Mouse (Mus musculus): ENCODE measurements around the gene Mtf1. TPM values are rescaled to one million over a fixed set of nuclear protein-coding genes. Genes with fewer than 3 reads are reported as not detected.

Gene Mtf1
- polyA plus RNA-seq, 1 experiment from 2014 or later = 15.7 TPM

DNA sequence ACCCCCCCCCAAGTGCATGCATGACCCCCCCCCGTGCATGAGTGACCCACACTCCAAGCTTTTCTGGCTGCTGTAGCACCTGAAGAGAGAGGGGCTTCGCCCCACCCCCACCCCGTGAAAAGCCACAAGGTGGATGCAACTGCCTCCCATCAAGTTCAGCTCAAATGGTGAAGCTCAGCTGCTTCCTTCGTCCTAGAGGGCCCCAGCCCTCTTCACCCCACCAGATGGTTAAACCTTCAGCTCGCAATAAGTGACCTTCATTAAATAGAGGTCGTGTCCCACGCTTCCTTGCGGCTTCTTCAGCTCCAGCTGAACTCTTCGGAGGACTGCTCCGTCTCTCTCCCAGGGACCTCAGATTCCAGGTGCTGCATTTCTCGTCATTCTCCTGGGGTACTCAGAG lies 78.7 kb downstream of the Mtf1 start, which contains the start of gene Epha10:
Epha10 (plus strand) TSS at position 301 of the 400 bp plus-strand sequence.
- WGBS = 6% methylated on average over 11 of the region's 11 CpGs
- H3K36me3 ChIP-seq = no peaks in the 10 kb centered on the region
- H3K9ac ChIP-seq (replicated peaks) = peak within 1 kb of the TSS; percentile 64
- peak within 1 kb of the TSS; percentile 54 for H3K4me3 ChIP-seq (replicated peaks)
- peaks cover 39% of the 10 kb centered on the region for H3K4me1 ChIP-seq (replicated peaks)
- peak within 1 kb of the TSS; percentile 73 for H3K27ac ChIP-seq
- ATAC-seq = no peak
- peaks cover 40% of the 10 kb centered on the region for H3K27me3 ChIP-seq
- H3K4me2 ChIP-seq (replicated peaks) = peak within 1 kb of the TSS; percentile 74
- H3K9me3 ChIP-seq = peaks cover 6% of the 10 kb centered on the region; the same call in 1 of the 2 replicates

DNA sequence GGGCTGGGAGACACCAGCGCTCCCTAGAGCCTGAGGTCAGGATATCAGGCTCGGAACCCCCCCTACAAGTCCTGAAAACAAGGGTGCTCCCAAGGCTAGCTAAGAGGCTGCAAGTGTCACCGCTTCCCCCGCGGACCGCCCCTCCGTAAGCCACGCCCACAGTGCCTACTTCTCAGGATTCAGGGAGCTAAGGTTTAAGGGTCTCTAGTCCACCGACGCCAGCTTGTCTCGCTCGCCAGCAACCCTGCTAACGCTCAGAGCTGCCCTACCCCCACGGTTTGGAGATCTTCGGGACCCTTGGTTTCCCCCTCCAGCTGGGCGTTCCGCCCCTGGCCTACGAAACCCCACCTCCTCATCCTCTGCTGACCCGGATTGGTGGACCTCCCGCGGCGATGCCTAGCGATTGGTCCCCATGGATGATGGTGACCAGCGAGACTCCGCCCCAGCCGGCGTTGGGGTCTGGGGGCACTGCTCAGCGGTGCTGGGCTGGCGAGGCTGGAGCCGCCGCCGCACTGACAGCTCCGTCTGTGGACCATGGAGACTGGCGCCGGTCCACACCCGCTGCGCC lies 79.5 kb downstream of the Mtf1 start:
- Histone ChIP-seq H3K27ac (peak overlapping the region; percentile 73), H3K4me1 (replicated peaks) (peaks cover 39% of the 10 kb centered on the region), H3K9ac (replicated peaks) (peak overlapping the region; percentile 64), H3K36me3 (no peaks in the 10 kb centered on the region), H3K9me3 (peaks cover 6% of the 10 kb centered on the region; the same call in 1 of the 2 replicates), H3K4me2 (replicated peaks) (peak overlapping the region; percentile 74), H3K27me3 (peaks cover 46% of the 10 kb centered on the region), H3K4me3 (replicated peaks) (peak overlapping the region; percentile 54)
- ATAC-seq = peak; percentile 96
- under 1% methylated on average over 37 of the region's 37 CpGs for WGBS

DNA sequence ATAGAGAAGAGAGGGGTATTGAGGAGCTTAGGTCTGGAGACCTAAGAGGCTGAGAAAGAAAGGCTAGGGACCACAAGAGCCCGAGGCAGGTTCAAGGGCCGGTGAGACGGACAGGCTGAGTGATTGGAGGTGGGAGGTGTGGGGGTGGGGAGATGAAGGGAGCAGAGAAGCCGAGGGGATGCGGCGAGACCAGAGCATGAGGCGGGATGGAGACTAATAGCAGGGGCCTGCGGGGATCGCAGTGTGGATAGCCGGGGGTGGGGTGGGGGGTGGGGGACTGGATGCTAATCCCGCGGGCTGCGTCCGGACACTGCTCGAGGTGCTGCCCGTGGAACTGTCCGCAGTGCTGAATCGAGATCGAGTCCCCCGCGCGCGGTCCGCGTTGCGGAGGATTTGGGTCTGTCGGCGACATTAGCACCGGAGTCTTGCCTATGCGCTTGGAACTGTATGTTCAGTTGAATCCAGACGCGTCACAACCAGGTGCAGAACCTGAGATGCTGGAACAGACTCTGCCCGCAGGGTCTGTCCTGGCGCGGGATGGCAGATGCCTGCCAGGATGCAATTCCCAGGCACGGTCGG lies 80.3 kb downstream of the Mtf1 start:
- Histone ChIP-seq H3K27ac (peak overlapping the region; percentile 73), H3K4me1 (replicated peaks) (peaks cover 39% of the 10 kb centered on the region)

DNA sequence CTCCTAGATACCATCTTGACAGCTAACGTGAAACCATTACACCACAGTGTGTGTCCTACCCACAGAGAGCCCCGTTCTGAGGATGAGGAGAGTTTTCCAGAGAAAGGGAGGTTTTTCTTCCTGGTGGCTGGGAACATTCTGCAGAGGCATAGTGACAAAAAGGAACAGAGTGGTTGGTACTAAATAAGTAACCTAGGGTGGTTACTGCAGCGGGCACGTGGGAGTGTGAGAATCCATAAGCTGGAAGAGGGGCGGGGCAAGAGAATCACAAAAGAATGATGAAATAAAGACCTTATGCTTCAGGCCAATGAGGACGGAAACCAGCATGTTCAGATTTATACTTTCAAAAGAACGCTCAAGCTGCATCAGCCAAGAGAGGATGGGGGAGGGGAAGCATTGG lies 86.8 kb downstream of the Mtf1 start:
- H3K9me3 ChIP-seq = no peaks in the 10 kb centered on the region
- 67% methylated on average over 7 of the region's 7 CpGs for WGBS

More for the DNA sequence above, 80.3 kb downstream of the Mtf1 start:
- H3K4me3 ChIP-seq (replicated peaks) = peak overlapping the region; percentile 54
- peaks cover 6% of the 10 kb centered on the region; the same call in 1 of the 2 replicates for H3K9me3 ChIP-seq
- peaks cover 46% of the 10 kb centered on the region for H3K27me3 ChIP-seq
- H3K36me3 ChIP-seq = no peaks in the 10 kb centered on the region
- H3K9ac ChIP-seq (replicated peaks) = peak overlapping the region; percentile 64
- H3K4me2 ChIP-seq (replicated peaks) = peak overlapping the region; percentile 74
- ATAC-seq = no peak; the same call in none of the 2 replicates
- under 1% methylated on average over 37 of the region's 37 CpGs for whole genome bisulfite sequencing

DNA sequence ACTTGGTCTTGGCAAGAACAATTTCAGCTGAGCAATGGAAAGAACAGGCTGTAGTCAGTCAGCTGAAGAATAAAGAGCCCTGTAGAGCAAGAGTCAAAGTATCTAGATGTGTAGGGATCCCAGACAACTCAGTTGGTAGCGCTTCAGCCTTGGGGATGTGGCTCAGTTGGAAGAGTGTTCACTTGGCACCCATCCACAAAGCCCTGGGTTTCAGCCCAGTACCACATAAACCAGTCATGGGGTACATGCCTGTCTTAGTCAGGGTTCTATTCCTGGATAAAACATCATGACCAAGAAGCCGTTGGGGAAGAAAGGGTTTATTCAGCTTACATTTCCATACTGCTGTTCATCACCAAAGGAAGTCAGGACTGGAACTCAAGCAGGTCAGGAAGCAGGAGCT lies 88.0 kb downstream of the Mtf1 start:
- Histone ChIP-seq H3K4me3 (replicated peaks) (no peak overlapping the region), H3K9me3 (no peaks in the 10 kb centered on the region), H3K4me2 (replicated peaks) (no peak overlapping the region), H3K9ac (replicated peaks) (no peak overlapping the region), H3K36me3 (no peaks in the 10 kb centered on the region), H3K27ac (no peak overlapping the region), H3K27me3 (peaks cover 48% of the 10 kb centered on the region), H3K4me1 (replicated peaks) (peaks cover 18% of the 10 kb centered on the region)
- ATAC-seq = no peak
- 86% methylated on average over 2 of the region's 2 CpGs for WGBS

More for the DNA sequence above, 86.8 kb downstream of the Mtf1 start:
- Histone ChIP-seq H3K4me1 (replicated peaks) (peaks cover 9% of the 10 kb centered on the region), H3K4me2 (replicated peaks) (no peak overlapping the region), H3K27ac (no peak overlapping the region), H3K4me3 (replicated peaks) (no peak overlapping the region), H3K27me3 (peaks cover 45% of the 10 kb centered on the region), H3K9ac (replicated peaks) (no peak overlapping the region), H3K36me3 (no peaks in the 10 kb centered on the region)
- no peak for ATAC-seq

DNA sequence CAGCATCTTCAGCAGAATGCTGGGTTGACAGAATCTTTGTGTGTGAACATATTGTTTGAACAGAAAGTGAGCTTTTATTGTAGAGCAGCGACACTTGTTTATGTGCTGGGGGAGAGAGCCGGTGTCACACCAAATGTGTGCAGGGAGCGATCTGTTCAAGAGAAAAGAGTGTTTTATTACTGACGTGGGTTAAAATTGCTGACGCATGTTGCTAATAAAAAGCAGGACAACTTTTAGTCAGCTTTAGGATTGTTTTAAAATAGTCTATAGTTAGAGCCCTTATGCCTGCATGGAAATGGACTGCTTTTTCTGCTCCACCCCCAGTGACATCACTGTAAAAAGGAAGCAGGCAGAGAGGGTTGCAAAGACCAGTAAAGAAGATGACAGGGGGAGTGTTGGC lies 88.9 kb downstream of the Mtf1 start:
- no peak for ATAC-seq
- no peaks in the 10 kb centered on the region for H3K36me3 ChIP-seq
- peaks cover 23% of the 10 kb centered on the region for H3K4me1 ChIP-seq (replicated peaks)
- H3K4me2 ChIP-seq (replicated peaks) = no peak overlapping the region
- peaks cover 51% of the 10 kb centered on the region for H3K27me3 ChIP-seq
- 84% methylated on average over 5 of the region's 5 CpGs for WGBS
- no peak overlapping the region for H3K27ac ChIP-seq
- no peaks in the 10 kb centered on the region for H3K9me3 ChIP-seq
- no peak overlapping the region for H3K4me3 ChIP-seq (replicated peaks)
- no peak overlapping the region for H3K9ac ChIP-seq (replicated peaks)

DNA sequence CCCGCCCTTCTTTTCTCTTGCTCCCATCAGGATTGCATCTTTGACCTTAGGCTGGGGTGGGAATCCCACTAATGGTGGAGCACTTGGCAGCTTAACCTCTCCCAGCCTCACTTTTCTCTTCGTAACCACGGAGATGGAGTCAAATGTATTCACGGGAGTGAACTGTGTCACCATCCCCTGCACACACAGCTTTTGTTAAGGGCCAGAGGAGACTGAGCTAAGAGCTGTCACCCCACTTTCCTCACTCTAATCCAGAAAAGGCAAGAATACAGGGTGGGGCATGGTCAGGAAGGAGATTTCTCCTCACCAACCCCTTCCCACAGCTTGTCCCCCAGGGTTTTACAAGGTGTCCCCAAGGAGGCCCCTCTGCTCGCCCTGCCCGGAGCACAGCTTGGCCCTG lies 91.9 kb downstream of the Mtf1 start:
- no peaks in the 10 kb centered on the region for H3K36me3 ChIP-seq
- peaks cover 31% of the 10 kb centered on the region for H3K4me1 ChIP-seq (replicated peaks)
- H3K27ac ChIP-seq = peak overlapping the region; percentile 25; the same call in 1 of the 2 replicates
- peak overlapping the region; percentile 85 for H3K4me2 ChIP-seq (replicated peaks)
- ATAC-seq = 0 out of 2 replicates have a peak, but pooled peaks have one; percentile 12
- H3K27me3 ChIP-seq = peaks cover 58% of the 10 kb centered on the region
- 0 out of 2 replicates have a peak overlapping the region, but pooled peaks have one; percentile 61 for H3K9ac ChIP-seq (replicated peaks)
- H3K9me3 ChIP-seq = no peaks in the 10 kb centered on the region
- 23% methylated on average over 6 of the region's 6 CpGs for WGBS
- H3K4me3 ChIP-seq (replicated peaks) = peak overlapping the region; percentile 48; the same call in 1 of the 2 replicates

DNA sequence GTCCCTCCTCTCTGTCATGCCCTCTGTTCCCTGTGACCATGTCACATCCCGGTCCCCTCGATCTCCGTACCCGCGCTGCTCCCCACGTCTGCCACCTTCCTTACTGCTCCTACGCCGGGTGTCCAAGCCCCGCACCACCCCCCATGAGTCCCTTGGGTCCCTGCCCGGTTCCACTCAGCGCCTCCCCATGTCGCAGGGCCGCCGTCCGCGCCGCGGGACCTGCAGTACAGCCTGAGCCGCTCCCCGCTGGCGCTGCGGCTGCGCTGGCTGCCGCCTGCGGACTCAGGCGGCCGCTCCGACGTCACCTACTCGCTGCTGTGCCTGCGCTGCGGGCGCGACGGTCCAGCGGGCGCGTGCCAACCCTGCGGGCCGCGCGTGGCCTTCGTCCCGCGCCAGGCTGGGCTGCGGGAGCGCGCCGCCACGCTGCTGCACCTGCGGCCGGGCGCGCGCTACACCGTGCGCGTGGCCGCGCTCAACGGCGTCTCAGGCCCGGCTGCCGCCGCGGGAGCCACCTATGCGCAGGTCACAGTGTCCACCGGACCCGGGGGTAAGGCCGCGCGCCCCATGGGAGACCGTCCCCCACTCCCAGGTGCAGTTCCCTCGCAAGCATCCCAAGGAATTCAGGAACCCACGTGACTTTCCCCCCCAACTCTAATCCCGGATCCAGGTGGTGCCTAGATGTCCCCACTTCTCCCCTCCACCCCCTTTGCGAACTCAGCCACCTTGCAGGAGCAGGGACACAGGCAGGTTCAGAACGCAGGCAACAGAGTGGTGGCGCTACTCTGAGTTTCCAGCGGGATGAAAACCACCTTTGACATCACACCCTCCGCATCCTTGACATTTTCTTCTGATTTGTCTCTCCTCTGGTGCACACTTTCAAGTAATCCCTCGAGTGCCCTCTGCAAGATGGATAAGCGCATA lies 92.9 kb downstream of the Mtf1 start:
- H3K9ac ChIP-seq (replicated peaks) = peak overlapping the region; percentile 61
- peak overlapping the region; percentile 48 for H3K4me3 ChIP-seq (replicated peaks)
- H3K27me3 ChIP-seq = peaks cover 58% of the 10 kb centered on the region
- peak overlapping the region; percentile 25; the same call in 1 of the 2 replicates for H3K27ac ChIP-seq
- peaks cover 41% of the 10 kb centered on the region for H3K4me1 ChIP-seq (replicated peaks)
- H3K4me2 ChIP-seq (replicated peaks) = peak overlapping the region; percentile 85
- no peaks in the 10 kb centered on the region for H3K9me3 ChIP-seq
- no peaks in the 10 kb centered on the region for H3K36me3 ChIP-seq
- ATAC-seq = peak; percentile 73
- 1% methylated on average over 82 of the region's 83 CpGs for WGBS

DNA sequence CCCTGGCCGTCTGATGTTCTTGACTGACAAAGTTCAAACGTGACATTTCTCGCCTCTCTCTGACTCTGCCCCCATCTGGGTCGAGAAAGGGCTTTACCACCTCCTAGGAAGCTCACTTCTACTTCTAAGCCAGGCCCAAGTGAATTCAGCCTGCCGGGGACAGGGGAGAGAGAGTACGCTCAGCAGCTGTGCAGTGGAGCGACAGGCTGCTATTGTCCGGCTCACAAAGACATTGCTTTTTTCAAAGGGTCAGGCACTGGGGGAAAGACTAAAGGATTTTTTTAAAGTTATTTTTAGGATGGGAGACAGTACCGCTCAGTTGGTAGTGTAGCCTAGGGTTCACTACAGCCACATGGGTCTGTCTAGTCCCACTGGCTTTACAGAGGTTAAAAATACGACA lies 96.5 kb downstream of the Mtf1 start:
- ATAC-seq = no peak
- Histone ChIP-seq H3K9ac (replicated peaks) (0 out of 2 replicates have a peak overlapping the region, but pooled peaks have one; percentile 28), H3K36me3 (0 out of 2 replicates have a peak, but pooled peaks cover 3% of the 10 kb centered on the region), H3K4me3 (replicated peaks) (no peak overlapping the region), H3K4me1 (replicated peaks) (peaks cover 56% of the 10 kb centered on the region), H3K27me3 (peaks cover 34% of the 10 kb centered on the region), H3K27ac (peak overlapping the region; percentile 54; the same call in 1 of the 2 replicates), H3K4me2 (replicated peaks) (no peak overlapping the region), H3K9me3 (no peaks in the 10 kb centered on the region)
- WGBS = 7% methylated on average over 10 of the region's 10 CpGs
